Mouse (Mus musculus): ENCODE results near the gene Wdr34. TPM values are rescaled to one million over a fixed set of nuclear protein-coding genes. Genes with fewer than 3 reads are reported as not detected.
"Not testable (repeated sequence)": the region's sequence is repeated elsewhere in the genome, so short reads cannot be mapped to it uniquely, and the experiment has no call there.

Gene Wdr34
- total RNA-seq, 2 experiments from 2014 or later, result 6.5 to 6.8 TPM

DNA sequence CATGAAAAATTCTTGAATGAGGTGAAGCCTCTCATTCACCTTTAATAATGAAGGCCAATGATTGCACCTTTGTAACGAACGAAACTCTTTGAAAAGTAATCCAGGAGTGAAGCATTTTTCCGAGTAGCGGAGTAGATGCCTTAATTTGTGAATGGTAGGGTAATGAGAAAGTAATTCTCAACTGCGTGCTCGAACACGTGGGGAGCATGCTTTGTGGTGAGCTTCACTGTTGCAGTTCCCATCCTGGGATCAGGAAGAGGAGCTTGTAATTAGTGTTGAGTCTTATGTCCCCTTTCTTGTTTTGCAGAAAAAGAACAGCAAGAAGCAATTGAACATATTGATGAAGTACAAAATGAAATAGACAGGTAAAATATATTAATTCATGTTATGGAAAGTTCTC lies 19.3 kb upstream of the Wdr34 start:
- intact Hi-C loops (cut with DNase I), result no loop called here
- no peak for DNase-seq (ENCODE audit: low spot score)

DNA sequence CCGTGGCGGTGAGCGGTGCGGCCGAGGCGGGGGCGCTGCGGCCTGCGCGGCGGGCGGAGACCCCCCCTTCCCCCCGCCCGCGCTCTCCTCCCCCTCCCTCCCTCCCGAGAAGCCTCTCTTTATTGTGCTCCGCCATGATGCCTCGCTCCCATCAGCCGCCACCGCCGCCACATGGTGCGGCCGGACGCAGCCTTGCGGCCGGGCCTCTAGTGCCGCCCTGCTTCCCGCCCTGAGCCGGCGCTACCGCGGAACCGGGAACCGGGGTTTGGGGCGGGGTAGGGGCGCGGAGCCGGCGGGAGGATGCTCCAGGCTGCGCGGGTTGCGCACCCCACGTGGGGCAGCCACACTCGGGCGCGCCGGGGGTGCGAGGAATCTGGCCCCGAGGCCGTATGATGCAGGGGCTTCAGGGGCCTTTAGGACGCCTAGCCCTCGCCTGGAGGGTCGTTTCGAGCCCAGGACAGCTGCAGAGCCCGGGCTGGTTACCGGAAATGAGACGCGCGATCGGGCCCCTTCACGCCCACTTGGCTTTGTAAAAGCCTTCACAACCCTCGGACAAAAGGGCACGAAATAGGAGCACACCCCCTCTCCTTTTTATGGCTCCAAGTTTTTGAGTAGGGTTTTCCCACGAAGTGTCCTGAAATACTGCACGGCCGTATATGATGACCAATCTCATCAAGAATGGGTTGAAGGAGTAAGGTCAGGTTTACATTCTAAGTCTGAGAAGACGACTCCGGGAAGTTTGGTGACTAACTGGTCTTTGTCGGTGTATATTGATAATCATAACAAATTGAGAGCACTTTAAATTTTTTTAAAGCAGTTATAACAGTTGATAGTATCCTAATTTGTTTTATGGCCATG lies 18.6 kb upstream of the Wdr34 start:
- intact Hi-C loops (cut with DNase I), result no loop called here
- no peak for DNase-seq (ENCODE audit: low spot score)

- intact Hi-C loops (cut with DNase I), result no loop called here
- peak; percentile 96 for DNase-seq (ENCODE audit: low spot score)
Measured at GRCm38 (mm10) chr2:30066046-30066901, 17.6 kb upstream of the Wdr34 start.

DNA sequence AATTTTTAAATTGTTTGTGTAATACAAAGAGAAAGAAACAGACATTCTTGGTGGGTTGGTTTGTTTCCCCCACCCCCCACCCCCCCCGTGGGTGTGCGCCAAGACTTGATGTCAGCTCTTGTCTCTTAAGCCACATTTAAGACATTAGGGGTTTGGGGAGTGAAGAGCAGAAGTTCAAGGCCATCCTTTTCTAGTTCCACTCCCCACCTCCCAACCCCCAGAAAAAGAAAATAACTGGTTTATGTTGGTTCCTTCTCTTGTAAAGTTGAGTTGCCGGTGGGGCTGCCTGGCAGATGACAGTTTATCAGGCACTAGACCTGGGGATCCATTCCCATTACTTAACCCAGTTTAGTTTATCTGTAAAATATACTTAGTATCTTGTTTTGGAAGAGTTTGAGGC lies 15.6 kb upstream of the Wdr34 start:
- no peak for DNase-seq (ENCODE audit: low spot score)
- intact Hi-C loops (cut with DNase I), result no loop called here

GRCm38 (mm10) chr2:30063791-30064190 lies 15.1 kb upstream of the Wdr34 start:
- intact Hi-C loops (cut with DNase I), result no loop called here
- no peak for DNase-seq (ENCODE audit: low spot score)

- intact Hi-C loops (cut with DNase I), result no loop called here
- no peak for DNase-seq (ENCODE audit: low spot score)
Measured at GRCm38 (mm10) chr2:30063235-30063634, 14.6 kb upstream of the Wdr34 start.

DNA sequence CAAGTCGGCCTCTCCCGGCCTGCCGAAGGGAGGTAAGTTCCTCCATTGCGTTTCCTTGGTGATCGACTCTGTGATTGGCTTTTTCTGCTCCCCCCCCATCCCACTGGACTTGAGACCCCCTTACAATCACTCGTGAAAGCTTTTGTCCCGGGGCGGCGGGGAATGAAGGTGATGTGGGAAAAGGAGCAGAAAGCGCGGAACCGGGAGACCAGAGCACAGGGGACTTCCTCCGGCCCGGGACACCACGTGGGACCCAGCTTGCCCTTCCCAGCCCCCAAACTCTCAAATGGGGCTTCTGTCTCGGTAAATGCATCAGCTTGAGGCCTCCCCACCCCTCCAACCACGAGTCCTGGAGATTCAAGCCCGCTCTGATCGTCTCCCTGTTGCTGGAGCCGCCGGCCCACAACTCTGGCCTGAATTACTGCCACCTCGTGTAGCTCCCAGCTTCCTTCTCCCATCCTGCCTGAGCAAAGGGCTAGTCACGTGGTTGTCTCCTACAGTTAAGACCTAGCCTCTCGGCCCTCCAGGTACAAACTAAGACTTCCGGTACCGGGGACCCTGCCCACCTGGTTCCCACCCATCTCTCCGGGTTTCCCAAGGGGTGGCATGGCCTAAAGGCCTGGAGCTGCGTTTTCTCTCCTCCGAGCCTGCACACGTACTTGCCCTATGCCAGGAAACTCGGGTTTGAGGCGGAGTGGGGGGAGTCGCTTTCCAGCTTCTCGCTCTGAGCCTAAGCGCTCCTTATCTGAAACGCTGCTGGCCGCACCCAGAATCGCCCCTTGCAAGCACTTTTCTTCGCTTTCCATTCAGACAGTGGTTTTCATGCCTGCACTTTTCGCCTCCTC lies 13.8 kb upstream of the Wdr34 start:
- peak; percentile 39 for DNase-seq (ENCODE audit: low spot score)
- intact Hi-C loops (cut with DNase I), result no loop called here

- no peak for DNase-seq (ENCODE audit: low spot score)
- intact Hi-C loops (cut with DNase I), result no loop called here
Measured at GRCm38 (mm10) chr2:30061215-30062166, 12.8 kb upstream of the Wdr34 start.

DNA sequence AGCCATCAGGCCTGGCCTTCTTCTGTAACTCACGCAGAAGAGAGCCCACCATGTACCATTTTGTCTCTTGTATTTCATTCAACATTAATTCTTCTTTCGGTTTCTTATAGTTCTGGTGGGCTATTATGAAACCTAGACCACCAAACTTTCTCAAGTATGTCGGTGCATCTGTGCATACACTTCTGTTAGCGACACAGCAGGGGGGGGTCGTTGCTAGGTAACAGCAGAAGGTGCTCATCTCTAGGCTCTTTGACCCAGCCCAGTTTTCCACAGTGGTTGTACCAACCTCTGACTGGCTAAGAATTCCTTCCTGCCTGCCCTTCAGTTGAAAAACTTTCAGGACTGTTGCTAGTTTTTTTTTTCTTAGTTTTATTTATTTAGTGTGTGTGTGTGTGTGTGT lies 9.7 kb upstream of the Wdr34 start:
- intact Hi-C loops (cut with DNase I), result no loop called here

DNA sequence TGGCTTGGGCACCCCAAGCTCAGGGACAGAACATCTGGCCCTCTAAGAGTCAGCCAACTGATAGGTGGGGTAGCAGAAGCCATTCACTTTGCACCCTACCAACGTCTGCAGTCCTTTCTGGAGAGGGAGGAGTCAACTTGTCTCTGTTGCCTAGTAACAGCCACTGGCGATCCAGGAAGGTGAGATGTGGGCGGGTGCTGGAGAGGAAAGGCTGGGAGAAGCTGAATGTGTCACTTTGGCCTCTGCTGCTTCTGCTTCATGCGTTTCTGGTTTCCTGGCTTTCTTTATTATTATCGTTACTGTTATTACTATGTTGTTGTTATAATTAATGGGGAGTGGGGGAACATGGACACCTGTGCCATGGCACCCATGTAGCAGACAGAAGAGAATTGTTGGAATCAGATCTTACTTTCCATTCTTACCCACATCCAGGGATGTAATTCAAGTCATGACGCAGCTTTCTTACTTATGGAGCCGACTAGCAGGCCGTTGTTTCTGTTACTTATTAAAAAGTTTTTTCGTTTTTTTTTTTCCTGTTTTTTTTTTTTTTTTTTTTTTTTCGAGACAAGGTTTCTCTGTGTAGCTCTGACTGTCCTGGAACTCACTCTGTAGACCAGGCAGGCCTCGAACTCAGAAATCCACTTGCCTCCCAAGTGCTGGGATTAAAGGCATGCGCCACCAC lies 8.7 kb upstream of the Wdr34 start, which contains the start of gene Set:
Gene Set (plus strand): TSS at position 156 of the 682 bp plus-strand sequence.
- DNase-seq (ENCODE audit: low spot score), result no peak
- intact Hi-C loops (cut with DNase I), result no loop called here

More for the DNA sequence above, 9.7 kb upstream of the Wdr34 start:
- no peak for DNase-seq (ENCODE audit: low spot score)

DNA sequence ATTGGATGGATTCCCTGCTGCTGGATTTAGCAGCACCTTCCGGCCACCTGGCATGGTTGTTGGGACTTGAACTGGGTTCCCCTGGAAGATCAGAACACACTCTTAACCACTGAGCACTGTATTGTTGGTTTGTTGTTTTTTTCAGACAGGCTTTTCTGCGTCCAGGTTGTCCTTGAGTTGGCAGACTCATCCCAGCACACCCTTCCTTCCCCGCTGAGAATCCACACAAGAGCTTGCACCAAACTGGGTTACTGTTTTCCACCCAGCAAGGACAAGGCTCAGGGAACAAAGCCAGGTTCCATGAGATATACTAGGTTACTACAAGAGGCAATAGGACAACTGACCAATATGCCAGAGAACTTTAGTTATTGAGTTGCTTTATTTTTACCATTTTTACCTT lies 8.1 kb upstream of the Wdr34 start:
- DNase-seq (ENCODE audit: low spot score), result no peak
- intact Hi-C loops (cut with DNase I), result no loop called here

DNA sequence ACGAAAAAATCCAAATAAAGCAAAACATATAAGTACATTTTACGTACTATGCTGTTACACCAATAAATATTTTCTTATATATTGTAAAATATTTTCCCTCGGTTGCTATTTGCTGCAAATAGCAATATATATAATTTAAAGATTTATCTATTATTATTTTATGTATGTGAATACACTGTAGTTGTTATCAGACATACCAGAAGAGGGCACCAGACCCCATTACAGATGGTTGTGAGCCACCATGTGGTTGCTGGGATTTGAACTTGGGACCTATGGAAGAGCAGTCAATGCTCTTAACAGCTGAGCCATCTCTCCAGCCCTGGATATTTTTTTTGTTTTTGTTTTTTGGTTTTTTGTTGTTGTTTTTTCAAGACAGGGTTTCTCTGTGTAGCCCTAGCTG lies 6.6 kb upstream of the Wdr34 start:
- DNase-seq (ENCODE audit: low spot score); intact Hi-C loops (cut with DNase I): not testable (repeated sequence)

DNA sequence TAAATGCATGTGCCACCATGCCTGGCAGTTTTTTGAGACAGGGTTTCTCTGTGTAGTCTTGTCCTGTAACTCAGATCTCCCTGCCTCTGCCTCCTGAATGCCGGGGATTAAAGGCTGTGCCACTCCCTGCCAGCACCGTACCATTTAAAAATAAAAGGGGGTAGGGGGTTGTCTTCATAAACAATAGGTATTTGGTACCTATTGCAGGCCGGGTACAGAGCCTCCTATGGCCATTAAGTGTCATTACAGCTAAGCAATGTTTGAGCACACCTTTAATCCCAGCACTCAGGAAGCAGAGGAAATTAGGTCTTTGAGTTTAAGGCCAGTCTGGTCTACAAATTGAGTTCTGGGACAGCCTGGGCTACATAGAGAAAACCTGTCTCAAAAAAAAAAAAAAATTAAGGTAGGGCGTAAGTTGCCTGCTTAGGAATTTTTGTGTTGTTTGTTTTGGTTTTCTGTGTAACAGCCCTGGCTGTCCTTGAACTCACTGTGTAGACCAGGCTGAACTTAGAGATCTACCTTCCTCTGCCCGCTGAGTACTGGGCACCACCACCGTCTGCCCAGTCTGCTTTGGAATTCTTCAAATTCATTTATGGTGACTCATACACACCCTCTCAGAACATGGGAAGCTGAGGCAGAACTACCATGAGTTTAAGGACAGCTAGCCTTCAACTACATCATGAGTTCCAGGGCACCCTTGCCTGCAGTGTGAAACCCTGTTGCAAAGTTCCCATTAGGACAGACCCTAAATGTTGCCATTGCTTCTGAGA lies 3.5 kb upstream of the Wdr34 start:
- intact Hi-C loops (cut with DNase I), result no loop called here
- DNase-seq (ENCODE audit: low spot score), result no peak

DNA sequence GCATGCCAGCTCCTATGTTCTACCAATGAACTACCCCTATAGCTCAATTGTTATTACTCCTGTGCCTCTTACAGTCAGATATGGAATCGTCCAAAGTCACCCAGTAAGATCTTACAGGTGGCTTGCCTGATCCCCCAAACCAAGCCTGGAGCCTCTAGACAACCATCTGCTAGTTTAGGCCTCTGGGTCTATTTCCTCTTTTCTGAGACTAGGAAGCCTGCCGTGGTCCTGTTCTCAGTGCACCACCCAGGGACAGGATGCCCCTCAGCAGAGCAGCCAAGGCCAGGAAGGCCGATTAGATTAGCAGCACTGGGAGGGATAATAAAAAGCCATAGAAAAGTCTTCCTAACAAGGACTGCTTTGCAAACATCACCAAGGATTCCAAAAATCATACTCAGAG lies 1.1 kb upstream of the Wdr34 start:
- DNase-seq (ENCODE audit: low spot score), result no peak
- intact Hi-C loops (cut with DNase I), result loop anchor here (10.0 kb wide), 1 partner anchor 115 kb away; no protein-coding TSS in a partner anchor

- no peak for DNase-seq (ENCODE audit: low spot score)
- intact Hi-C loops (cut with DNase I), result loop anchor here (10.0 kb wide), 1 partner anchor 117 kb away; no protein-coding TSS in a partner anchor
Measured at GRCm38 (mm10) chr2:30048101-30048501, 580 bp downstream of the Wdr34 start.

- DNase-seq (ENCODE audit: low spot score), result no peak
- intact Hi-C loops (cut with DNase I), result loop anchor here (10.0 kb wide), 1 partner anchor 118 kb away; no protein-coding TSS in a partner anchor
Measured at GRCm38 (mm10) chr2:30047127-30047526, 1.6 kb downstream of the Wdr34 start.

- intact Hi-C loops (cut with DNase I), result loop anchor here (5.0 to 10.0 kb wide), 2 partner anchors 33 to 120 kb away; partner anchors contain the start of gene Pkn3
- no peak for DNase-seq (ENCODE audit: low spot score)
Measured at GRCm38 (mm10) chr2:30044550-30044949, 4.1 kb downstream of the Wdr34 start.
